Mouse (Mus musculus) embryonic stem cell, embryonic (primary cell): ENCODE data around the gene Slc37a1.

Source experiments
- CTCF ChIA-PET, 4 experiments: fragments of 300-600 bp in 2 of 4; fragments of 350-600 bp in 2 of 4; sonication (Branson Sonifier 250); formaldehyde crosslinking; loops; one replicate each; lab custom pipeline; 2022; ENCODE audit warnings: inconsistent platforms in 2 of 4; lab: Charles Lee
- POLR2A ChIA-PET, 4 experiments: fragments of 300-600 bp in 2 of 4; fragments of 350-600 bp in 2 of 4; sonication (Branson Sonifier 250); formaldehyde crosslinking; loops; one replicate each; lab custom pipeline; 2022; ENCODE audit warnings: antibody characterized with exemption in 4 of 4, inconsistent platforms in 1 of 4; lab: Charles Lee

The Slc37a1 gene

GRCm38 (mm10) chr17:31286492-31286891 is at the start of gene Slc37a1:
TSS of gene Slc37a1 (plus strand) at chr17:31286792.
- CTCF ChIA-PET, result interaction anchor here in 2 of 4 experiments (0.6 to 2.1 kb wide), 4 partner anchors 9 to 21 kb away, joined by 4 to 13 read pairs (median 5); no protein-coding TSS in a partner anchor
- POLR2A ChIA-PET, result interaction anchor here in 2 of 4 experiments (0.6 to 14.6 kb wide), 12 partner anchors 9 to 163 kb away, joined by 3 to 341 read pairs (median 12); partner anchors contain the start of gene Rsph1 (in 1 of the 2)

GRCm38 (mm10) chr17:31238234-31239020 is 48.2 kb upstream of the Slc37a1 start:
- ChIA-PET CTCF (interaction anchor here in 2 of 4 experiments (0.5 to 1.2 kb wide), 3 partner anchors 119 to 455 kb away, joined by 3 read pairs; no protein-coding TSS in a partner anchor), POLR2A (interaction anchor here in 1 of 4 experiments (0.6 kb wide), 1 partner anchor 27 kb away, joined by 5 read pairs; no protein-coding TSS in a partner anchor)

- ChIA-PET CTCF (no interaction called here), POLR2A (interaction anchor here in 1 of 4 experiments (1.0 kb wide), 1 partner anchor 250 kb away, joined by 3 read pairs; no protein-coding TSS in a partner anchor)
Measured at GRCm38 (mm10) chr17:31241156-31241555, 45.4 kb upstream of the Slc37a1 start.

- POLR2A ChIA-PET, result interaction anchor here in 3 of 4 experiments (0.6 to 1.4 kb wide), 9 partner anchors 12 to 765 kb away, joined by 3 to 5 read pairs (median 3); no protein-coding TSS in a partner anchor
- CTCF ChIA-PET, result interaction anchor here (0.6 to 2.8 kb wide), 48 partner anchors 11 to 1848 kb away, joined by 3 to 20 read pairs (median 4); partner anchors contain the start of gene Rsph1 (in 2 of the 4)
Measured at GRCm38 (mm10) chr17:31242764-31243163, 43.8 kb upstream of the Slc37a1 start.

GRCm38 (mm10) chr17:31245321-31245720 is 41.3 kb upstream of the Slc37a1 start:
- ChIA-PET CTCF (interaction anchor here in 1 of 4 experiments (0.8 kb wide), 1 partner anchor 364 kb away, joined by 3 read pairs; no protein-coding TSS in a partner anchor), POLR2A (interaction anchor here in 1 of 4 experiments (0.6 kb wide), 1 partner anchor 564 kb away, joined by 3 read pairs; no protein-coding TSS in a partner anchor)

GRCm38 (mm10) chr17:31247144-31247543 is 39.4 kb upstream of the Slc37a1 start:
- CTCF ChIA-PET, result interaction anchor here in 3 of 4 experiments (0.5 to 1.2 kb wide), 11 partner anchors 13 to 523 kb away, joined by 3 to 11 read pairs (median 3); no protein-coding TSS in a partner anchor
- POLR2A ChIA-PET, result interaction anchor here in 3 of 4 experiments (0.6 to 2.3 kb wide), 22 partner anchors 10 to 1049 kb away, joined by 3 to 10 read pairs (median 4); partner anchors contain the start of genes Rsph1 (in 1 of the 3) and Slc37a1 (in 1 of the 3)

- ChIA-PET POLR2A (interaction anchor here (0.6 to 8.0 kb wide), 36 partner anchors 10 to 454 kb away, joined by 3 to 122 read pairs (median 5); partner anchors contain the start of genes Rsph1 (in 2 of the 4), Abcg1 (in 1 of the 4) and Slc37a1 (in 1 of the 4)), CTCF (interaction anchor here (0.5 to 8.7 kb wide), 54 partner anchors 11 to 1345 kb away, joined by 3 to 155 read pairs (median 5); partner anchors contain the start of genes Abcg1 (in 1 of the 4) and Rsph1 (in 1 of the 4))
Measured at GRCm38 (mm10) chr17:31253951-31254350, 32.6 kb upstream of the Slc37a1 start.

- ChIA-PET CTCF (interaction anchor here (0.5 to 8.7 kb wide), 69 partner anchors 10 to 1345 kb away, joined by 3 to 155 read pairs (median 4); partner anchors contain the start of genes Abcg1 (in 1 of the 4) and Rsph1 (in 1 of the 4)), POLR2A (interaction anchor here (0.5 to 8.0 kb wide), 42 partner anchors 10 to 1972 kb away, joined by 3 to 122 read pairs (median 4); partner anchors contain the start of genes Rsph1 (in 2 of the 4), Abcg1 (in 1 of the 4) and Slc37a1 (in 1 of the 4))
Measured at GRCm38 (mm10) chr17:31254463-31254931, 32.1 kb upstream of the Slc37a1 start.

- ChIA-PET CTCF (interaction anchor here in 3 of 4 experiments (0.7 to 8.7 kb wide), 10 partner anchors 25 to 239 kb away, joined by 3 to 155 read pairs (median 5); no protein-coding TSS in a partner anchor), POLR2A (interaction anchor here in 2 of 4 experiments (0.6 to 16.7 kb wide), 12 partner anchors 10 to 949 kb away, joined by 3 to 294 read pairs (median 36); partner anchors contain the start of gene Slc37a1 (in 1 of the 2))
Measured at GRCm38 (mm10) chr17:31257149-31257548, 29.4 kb upstream of the Slc37a1 start.

- ChIA-PET CTCF (interaction anchor here in 3 of 4 experiments (0.5 to 8.7 kb wide), 9 partner anchors 11 to 135 kb away, joined by 3 to 155 read pairs (median 5); no protein-coding TSS in a partner anchor), POLR2A (interaction anchor here in 2 of 4 experiments (0.6 to 16.7 kb wide), 11 partner anchors 9 to 308 kb away, joined by 3 to 294 read pairs (median 66); partner anchors contain the start of gene Slc37a1 (in 1 of the 2))
Measured at GRCm38 (mm10) chr17:31257898-31258297, 28.7 kb upstream of the Slc37a1 start.

GRCm38 (mm10) chr17:31258310-31258865 is 28.2 kb upstream of the Slc37a1 start:
- CTCF ChIA-PET, result interaction anchor here in 3 of 4 experiments (0.5 to 8.7 kb wide), 9 partner anchors 10 to 136 kb away, joined by 3 to 155 read pairs (median 4); no protein-coding TSS in a partner anchor
- POLR2A ChIA-PET, result interaction anchor here in 2 of 4 experiments (0.6 to 16.7 kb wide), 10 partner anchors 8 to 308 kb away, joined by 3 to 294 read pairs (median 88); partner anchors contain the start of gene Slc37a1 (in 1 of the 2)

GRCm38 (mm10) chr17:31259145-31259544 is 27.4 kb upstream of the Slc37a1 start:
- ChIA-PET POLR2A (interaction anchor here in 2 of 4 experiments (0.7 to 16.7 kb wide), 10 partner anchors 8 to 252 kb away, joined by 3 to 294 read pairs (median 36); partner anchors contain the start of gene Slc37a1 (in 1 of the 2)), CTCF (interaction anchor here in 3 of 4 experiments (0.6 to 8.7 kb wide), 9 partner anchors 12 to 208 kb away, joined by 3 to 155 read pairs (median 6); no protein-coding TSS in a partner anchor)

GRCm38 (mm10) chr17:31259825-31260224 is 26.8 kb upstream of the Slc37a1 start:
- CTCF ChIA-PET, result interaction anchor here (0.5 to 8.7 kb wide), 21 partner anchors 12 to 671 kb away, joined by 3 to 155 read pairs (median 4); no protein-coding TSS in a partner anchor
- POLR2A ChIA-PET, result interaction anchor here in 3 of 4 experiments (0.6 to 16.7 kb wide), 25 partner anchors 7 to 974 kb away, joined by 3 to 294 read pairs (median 4); partner anchors contain the start of genes Abcg1 (in 1 of the 3), Rsph1 (in 1 of the 3) and Slc37a1 (in 1 of the 3)

GRCm38 (mm10) chr17:31260430-31260829 is 26.2 kb upstream of the Slc37a1 start:
- ChIA-PET POLR2A (interaction anchor here (0.5 to 16.7 kb wide), 30 partner anchors 9 to 1260 kb away, joined by 3 to 294 read pairs (median 4); partner anchors contain the start of genes Rsph1 (in 2 of the 4), Abcg1 (in 1 of the 4), Slc37a1 (in 1 of the 4) and Tff3 (in 1 of the 4)), CTCF (interaction anchor here (0.5 to 8.7 kb wide), 32 partner anchors 12 to 813 kb away, joined by 3 to 155 read pairs (median 4); partner anchors contain the start of genes Rsph1 (in 1 of the 4) and Tff2 (in 1 of the 4))

- CTCF ChIA-PET, result interaction anchor here in 3 of 4 experiments (0.5 to 8.7 kb wide), 18 partner anchors 16 to 1106 kb away, joined by 3 to 155 read pairs (median 5); partner anchors contain the start of genes Rsph1 (in 1 of the 3) and Tff2 (in 1 of the 3)
- POLR2A ChIA-PET, result interaction anchor here in 3 of 4 experiments (0.6 to 16.7 kb wide), 15 partner anchors 8 to 47 kb away, joined by 3 to 294 read pairs (median 6); partner anchors contain the start of gene Slc37a1 (in 1 of the 3)
Measured at GRCm38 (mm10) chr17:31261352-31261751, 25.2 kb upstream of the Slc37a1 start.

GRCm38 (mm10) chr17:31262715-31263114 is 23.9 kb upstream of the Slc37a1 start:
- ChIA-PET POLR2A (interaction anchor here in 2 of 4 experiments (1.0 to 16.7 kb wide), 5 partner anchors 14 to 302 kb away, joined by 3 to 294 read pairs (median 70); partner anchors contain the start of genes Pknox1 (in 1 of the 2), Rsph1 (in 1 of the 2) and Slc37a1 (in 1 of the 2)), CTCF (interaction anchor here in 1 of 4 experiments (0.5 to 0.9 kb wide), 3 partner anchors 20 to 70 kb away, joined by 3 to 4 read pairs (median 3); no protein-coding TSS in a partner anchor)
